10 mouse cellular contexts compared by ENCODE assay signal in the genomic region with DNA sequence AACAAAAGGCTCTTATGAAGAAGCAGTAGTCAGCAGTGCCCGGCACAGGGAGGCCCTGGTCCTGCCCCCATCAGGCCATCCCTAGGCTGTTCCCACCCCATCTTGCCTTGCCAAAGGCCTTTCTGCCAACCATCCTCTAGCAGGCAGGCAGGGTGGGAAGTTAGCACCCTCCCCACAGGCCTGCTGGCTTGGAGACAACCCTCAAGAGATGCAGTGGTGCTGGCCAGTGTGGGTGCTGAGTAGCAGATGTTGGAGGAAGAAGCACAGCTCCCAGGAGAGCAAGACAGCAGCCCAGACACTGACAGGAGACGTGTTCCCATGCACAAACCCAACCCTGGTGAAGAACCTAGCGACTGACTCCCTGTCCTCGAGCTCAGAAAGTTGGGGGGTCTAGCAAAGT. TPM values are rescaled to one million over a fixed set of nuclear protein-coding genes. Genes with fewer than 3 reads are reported as not detected.
DNase-seq lines count a peak whose midpoint lies in the region; ATAC-seq and TF ChIP-seq lines count a peak whose summit lies in the region.
"Had no signal": no experiment of that assay in that cellular context is flagged by ENCODE, and none has a peak within 500 bp of the region (broad histone marks: within the 10 kb centered on the region; RNA-seq: fewer than 3 reads in every experiment).

No protein-coding gene starts in this region.

- peaks cover 40% of the 10 kb centered on the region for H3K4me1 ChIP-seq in kidney, embryonic 16.5 days (ENCODE audit: insufficient read depth, low read length)
- H3K4me1 ChIP-seq in embryonic facial prominence, embryonic 10.5 days: peaks cover 52% of the 10 kb centered on the region
- peaks cover 48% of the 10 kb centered on the region for H3K4me1 ChIP-seq in hindbrain, embryonic 12.5 days
- H3K4me1 ChIP-seq in midbrain, postnatal 0 days (ENCODE audit: insufficient read depth, low read length): peaks cover 14% of the 10 kb centered on the region

- no peaks in the 10 kb centered on the region for H3K9me3 ChIP-seq in kidney, embryonic 16.5 days (ENCODE audit: low read length)
- H3K9me3 ChIP-seq in embryonic facial prominence, embryonic 10.5 days: no peaks in the 10 kb centered on the region
- H3K9me3 ChIP-seq in hindbrain, embryonic 12.5 days (replicated peaks): no peaks in the 10 kb centered on the region
- H3K9me3 ChIP-seq in midbrain, postnatal 0 days (ENCODE audit: low read length): no peaks in the 10 kb centered on the region
- H3K9me3 ChIP-seq: megakaryocyte, embryonic 14.5 days had no signal

- H3K27ac ChIP-seq in kidney, embryonic 16.5 days (ENCODE audit: low read length): no peak overlapping the region
- no peak overlapping the region for H3K27ac ChIP-seq in embryonic facial prominence, embryonic 10.5 days (replicated peaks)
- H3K27ac ChIP-seq in hindbrain, embryonic 12.5 days: no peak overlapping the region
- H3K27ac ChIP-seq in midbrain, postnatal 0 days (ENCODE audit: low read depth, low read length): peak overlapping the region; percentile 90; the same call in 1 of the 2 replicates

- no peak for DNase-seq in kidney, postnatal 25 days
- DNase-seq in embryonic facial prominence, embryonic 10.5 days (ENCODE audit: low spot score): no peak
- DNase-seq in midbrain, postnatal 0 days (ENCODE audit: low spot score): no peak
- no peak for DNase-seq in adrenal gland, adult 8-10 months
- DNase-seq in thymus, postnatal 14 days: no peak
- DNase-seq: spleen, adult 18-20 months had no signal

- H3K9ac ChIP-seq in kidney, embryonic 16.5 days (replicated peaks; ENCODE audit: low read length): peak overlapping the region; percentile 29; the same call in 1 of the 2 replicates
- H3K9ac ChIP-seq in hindbrain, embryonic 12.5 days: peak overlapping the region; percentile 85
- H3K9ac ChIP-seq in midbrain, postnatal 0 days (replicated peaks; ENCODE audit: low read length, poor library complexity, severe bottlenecking): no peak overlapping the region; the same call in 1 of the 2 replicates

- H3K4me3 ChIP-seq in kidney, embryonic 16.5 days (ENCODE audit: low read length): no peak overlapping the region
- peak overlapping the region; percentile 80; the same call in 1 of the 2 replicates for H3K4me3 ChIP-seq in embryonic facial prominence, embryonic 10.5 days
- H3K4me3 ChIP-seq in hindbrain, embryonic 12.5 days: peak overlapping the region; percentile 77
- no peak overlapping the region; the same call in 1 of the 2 replicates for H3K4me3 ChIP-seq in midbrain, postnatal 0 days (ENCODE audit: low read depth, low read length)
- H3K4me3 ChIP-seq: megakaryocyte, embryonic 14.5 days had no signal

- H3K36me3 ChIP-seq in kidney, embryonic 16.5 days (ENCODE audit: insufficient read depth, low read length): peaks cover 43% of the 10 kb centered on the region
- H3K36me3 ChIP-seq in embryonic facial prominence, embryonic 10.5 days (replicated peaks): peaks cover 52% of the 10 kb centered on the region
- H3K36me3 ChIP-seq in hindbrain, embryonic 12.5 days: peaks cover 51% of the 10 kb centered on the region
- H3K36me3 ChIP-seq in midbrain, postnatal 0 days (ENCODE audit: insufficient read depth, low read length): peaks cover 50% of the 10 kb centered on the region

- no peak overlapping the region for H3K4me2 ChIP-seq in kidney, embryonic 16.5 days (replicated peaks; ENCODE audit: low read depth, low read length)
- H3K4me2 ChIP-seq in hindbrain, embryonic 12.5 days (replicated peaks): peak overlapping the region; percentile 92
- peak overlapping the region; percentile 85 for H3K4me2 ChIP-seq in midbrain, postnatal 0 days (ENCODE audit: low read depth, low read length, poor library complexity, severe bottlenecking)

- no peak for ATAC-seq in kidney, embryonic 16.5 days (ENCODE audit: low FRiP score, low TSS enrichment)
- ATAC-seq in hindbrain, embryonic 12.5 days (ENCODE audit: low FRiP score): no peak
- ATAC-seq in midbrain, postnatal 0 days (ENCODE audit: low FRiP score): no peak
- ATAC-seq in megakaryocyte-erythroid progenitor cell, adult 5-6 weeks (replicated peaks; ENCODE audit: low FRiP score, low TSS enrichment, poor library complexity, severe bottlenecking): no peak

- no peak for TF ChIP-seq CTCF in midbrain, postnatal 0 days (IDR thresholded peaks at IDR 0.05)

- WGBS in kidney, embryonic 16.5 days: 86% methylated on average over 4 of the region's 4 CpGs
- 85% methylated on average over 4 of the region's 4 CpGs for WGBS in embryonic facial prominence, embryonic 10.5 days
- 71% methylated on average over 4 of the region's 4 CpGs for WGBS in hindbrain, embryonic 12.5 days
- WGBS in midbrain, postnatal 0 days: 66% methylated on average over 4 of the region's 4 CpGs

- H3K27me3 ChIP-seq in kidney, embryonic 16.5 days (ENCODE audit: insufficient read depth, low read length): no peaks in the 10 kb centered on the region
- H3K27me3 ChIP-seq in embryonic facial prominence, embryonic 10.5 days (replicated peaks; ENCODE audit: low read depth, poor library complexity, severe bottlenecking): peaks cover 3% of the 10 kb centered on the region; the same call in 1 of the 2 replicates
- H3K27me3 ChIP-seq in hindbrain, embryonic 12.5 days: no peaks in the 10 kb centered on the region
- H3K27me3 ChIP-seq in midbrain, postnatal 0 days (ENCODE audit: insufficient read depth, low read length): no peaks in the 10 kb centered on the region

RNA-seq across cellular contexts. Expression of a gene that starts 5.3 kb away (rescaled TPM):
- 3.1 and 4.4 TPM in 2 replicates for polyA plus RNA-seq in kidney, embryonic 16.5 days (2015; fragmentation: Nextera tagmentation; extraction: Ambion mirVana)
- polyA plus RNA-seq in embryonic facial prominence, embryonic 10.5 days (2016; fragmentation: Nextera tagmentation; extraction: Ambion mirVana): 2.5 and 3.6 TPM in 2 replicates
- polyA plus RNA-seq in hindbrain, embryonic 12.5 days (2016; fragmentation: Nextera tagmentation; extraction: Ambion mirVana): 7.6 and 8.1 TPM in 2 replicates
- 0.76 and 8.6 TPM in 2 replicates for total RNA-seq in midbrain, postnatal 0 days (2014; rRNA removed)
- 3.1 and 4.7 TPM in 2 replicates for polyA plus RNA-seq in midbrain, postnatal 0 days (2015; fragmentation: Nextera tagmentation; extraction: Ambion mirVana)
- total RNA-seq in adrenal gland, adult 8-10 months (2022): 10 to 100 TPM in 2 of 4 experiments, 1 to 10 TPM in 2; 8.0 to 18.6 (median 10.3) TPM
- 1.2 and 1.5 TPM in 2 replicates for total RNA-seq in megakaryocyte-erythroid progenitor cell, adult 5-6 weeks (2014; fragmentation: Nextera tagmentation)
- 1.1 and 2.5 TPM in 2 replicates for total RNA-seq in megakaryocyte-erythroid progenitor cell, adult 5-6 weeks (2017)

RNA-seq across cellular contexts. Expression of a gene that starts 13.0 kb away (rescaled TPM):
- 34.9 and 35.8 TPM in 2 replicates for polyA plus RNA-seq in kidney, embryonic 16.5 days (2015; fragmentation: Nextera tagmentation; extraction: Ambion mirVana)
- polyA plus RNA-seq in embryonic facial prominence, embryonic 10.5 days (2016; fragmentation: Nextera tagmentation; extraction: Ambion mirVana): 10.2 and 12.4 TPM in 2 replicates
- polyA plus RNA-seq in hindbrain, embryonic 12.5 days (2016; fragmentation: Nextera tagmentation; extraction: Ambion mirVana): 5.4 and 7.0 TPM in 2 replicates
- 1.4 TPM in 2 replicates for total RNA-seq in midbrain, postnatal 0 days (2014; rRNA removed)
- 1.5 and 1.6 TPM in 2 replicates for polyA plus RNA-seq in midbrain, postnatal 0 days (2015; fragmentation: Nextera tagmentation; extraction: Ambion mirVana)
- 1 to 10 TPM in 3 of 4 experiments, under 1 TPM in 1; 0.40 to 4.6 (median 2.1) TPM for total RNA-seq in adrenal gland, adult 8-10 months (2022)
- not detected in 2 replicates for total RNA-seq in megakaryocyte-erythroid progenitor cell, adult 5-6 weeks (2014; fragmentation: Nextera tagmentation)
- total RNA-seq in megakaryocyte-erythroid progenitor cell, adult 5-6 weeks (2017): not detected in 2 replicates

RNA-seq across cellular contexts. Expression of a gene that starts 13.2 kb away (rescaled TPM):
- polyA plus RNA-seq in kidney, embryonic 16.5 days (2015; fragmentation: Nextera tagmentation; extraction: Ambion mirVana): 29.8 and 35.7 TPM in 2 replicates
- polyA plus RNA-seq in embryonic facial prominence, embryonic 10.5 days (2016; fragmentation: Nextera tagmentation; extraction: Ambion mirVana): 18.6 and 22.4 TPM in 2 replicates
- 23.1 and 25.0 TPM in 2 replicates for polyA plus RNA-seq in hindbrain, embryonic 12.5 days (2016; fragmentation: Nextera tagmentation; extraction: Ambion mirVana)
- total RNA-seq in midbrain, postnatal 0 days (2014; rRNA removed): 23.6 and 31.8 TPM in 2 replicates
- 43.4 and 51.5 TPM in 2 replicates for polyA plus RNA-seq in midbrain, postnatal 0 days (2015; fragmentation: Nextera tagmentation; extraction: Ambion mirVana)
- total RNA-seq in adrenal gland, adult 8-10 months (2022): 100 to 1,000 TPM in 2 of 4 experiments, 10 to 100 TPM in 2; 63.1 to 281 (median 138) TPM
- 13.1 and 25.7 TPM in 2 replicates for total RNA-seq in megakaryocyte-erythroid progenitor cell, adult 5-6 weeks (2014; fragmentation: Nextera tagmentation)
- 12.1 and 17.2 TPM in 2 replicates for total RNA-seq in megakaryocyte-erythroid progenitor cell, adult 5-6 weeks (2017)

RNA-seq across cellular contexts. Expression of a gene that starts 13.4 kb away (rescaled TPM):
- 28.9 and 30.4 TPM in 2 replicates for polyA plus RNA-seq in kidney, embryonic 16.5 days (2015; fragmentation: Nextera tagmentation; extraction: Ambion mirVana)
- 36.0 and 37.1 TPM in 2 replicates for polyA plus RNA-seq in embryonic facial prominence, embryonic 10.5 days (2016; fragmentation: Nextera tagmentation; extraction: Ambion mirVana)
- polyA plus RNA-seq in hindbrain, embryonic 12.5 days (2016; fragmentation: Nextera tagmentation; extraction: Ambion mirVana): 112 and 115 TPM in 2 replicates
- total RNA-seq in midbrain, postnatal 0 days (2014; rRNA removed): 286 and 357 TPM in 2 replicates
- polyA plus RNA-seq in midbrain, postnatal 0 days (2015; fragmentation: Nextera tagmentation; extraction: Ambion mirVana): 176 and 178 TPM in 2 replicates
- 10 to 100 TPM; 34.6 to 43.3 (median 38.7) TPM for total RNA-seq in adrenal gland, adult 8-10 months (2022)
- total RNA-seq in megakaryocyte-erythroid progenitor cell, adult 5-6 weeks (2014; fragmentation: Nextera tagmentation): not detected in 2 replicates
- total RNA-seq in megakaryocyte-erythroid progenitor cell, adult 5-6 weeks (2017): not detected in 2 replicates

RNA-seq across cellular contexts. Expression of a gene that starts 46.2 kb away (rescaled TPM):
- 21.7 and 24.5 TPM in 2 replicates for polyA plus RNA-seq in kidney, embryonic 16.5 days (2015; fragmentation: Nextera tagmentation; extraction: Ambion mirVana)
- 23.4 and 23.7 TPM in 2 replicates for polyA plus RNA-seq in embryonic facial prominence, embryonic 10.5 days (2016; fragmentation: Nextera tagmentation; extraction: Ambion mirVana)
- polyA plus RNA-seq in hindbrain, embryonic 12.5 days (2016; fragmentation: Nextera tagmentation; extraction: Ambion mirVana): 38.1 and 39.9 TPM in 2 replicates
- total RNA-seq in midbrain, postnatal 0 days (2014; rRNA removed): 41.9 and 48.4 TPM in 2 replicates
- 50.6 and 55.2 TPM in 2 replicates for polyA plus RNA-seq in midbrain, postnatal 0 days (2015; fragmentation: Nextera tagmentation; extraction: Ambion mirVana)
- total RNA-seq in adrenal gland, adult 8-10 months (2022): 10 to 100 TPM; 44.0 to 57.9 (median 47.5) TPM
- 16.1 and 21.0 TPM in 2 replicates for total RNA-seq in megakaryocyte-erythroid progenitor cell, adult 5-6 weeks (2014; fragmentation: Nextera tagmentation)
- total RNA-seq in megakaryocyte-erythroid progenitor cell, adult 5-6 weeks (2017): 8.4 and 9.6 TPM in 2 replicates

Comparison
In these comparisons a context has a peak if more than half of its experiments do, and no peak if none do; other contexts are left out.
1. H3K4me3 ChIP-seq: peak in embryonic facial prominence, embryonic 10.5 days (single experiment) and hindbrain, embryonic 12.5 days (single experiment); none in kidney, embryonic 16.5 days (single experiment) and midbrain, postnatal 0 days (single experiment).